Mouse (Mus musculus) thymus, postnatal 14 days (tissue): ENCODE measurements around the gene Pdp2.

Experiments used
- DNase-seq: peaks from one replicate; pipeline ENCODE4 v3.0.0; 2021

Gene Pdp2

GRCm38 (mm10) chr8:104597656-104598055 lies 6.4 kb downstream of the Pdp2 start:
- no peak for DNase-seq

GRCm38 (mm10) chr8:104598496-104598895 lies 7.2 kb downstream of the Pdp2 start:
- DNase-seq = no peak

- no peak for DNase-seq
Observed at GRCm38 (mm10) chr8:104601386-104601785, 10.1 kb downstream of the Pdp2 start.

DNA sequence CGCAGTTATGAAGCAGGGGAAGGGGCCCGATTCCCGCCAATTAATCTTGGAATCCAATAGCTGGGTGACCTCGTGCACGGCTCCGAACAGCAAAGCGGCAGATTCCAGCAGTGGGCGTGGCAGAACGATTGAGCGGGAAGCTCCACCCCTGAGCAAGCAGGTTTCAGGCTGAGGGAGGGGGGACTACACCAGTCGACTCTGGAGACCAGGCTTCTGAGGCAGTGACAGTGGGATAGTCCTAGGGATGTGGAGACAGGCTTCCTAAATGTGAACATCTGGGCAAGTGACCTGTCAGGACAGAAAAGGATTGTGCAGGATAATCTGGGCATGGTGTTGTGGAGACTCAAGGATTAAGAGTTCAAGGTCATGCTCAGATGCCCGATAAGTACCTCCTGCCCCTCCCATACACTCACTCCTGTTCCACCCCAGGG lies 10.7 kb downstream of the Pdp2 start:
- DNase-seq = no peak

- DNase-seq = peak; percentile 84
Observed at GRCm38 (mm10) chr8:104602468-104603244, 11.4 kb downstream of the Pdp2 start.

GRCm38 (mm10) chr8:104603245-104603593 lies 12.0 kb downstream of the Pdp2 start:
- no peak for DNase-seq

- no peak for DNase-seq
Observed at GRCm38 (mm10) chr8:104606329-104606728, 15.1 kb downstream of the Pdp2 start.

GRCm38 (mm10) chr8:104607944-104608343 lies 16.7 kb downstream of the Pdp2 start:
- no peak for DNase-seq

GRCm38 (mm10) chr8:104609222-104609621 lies 18.0 kb downstream of the Pdp2 start:
- no peak for DNase-seq

DNA sequence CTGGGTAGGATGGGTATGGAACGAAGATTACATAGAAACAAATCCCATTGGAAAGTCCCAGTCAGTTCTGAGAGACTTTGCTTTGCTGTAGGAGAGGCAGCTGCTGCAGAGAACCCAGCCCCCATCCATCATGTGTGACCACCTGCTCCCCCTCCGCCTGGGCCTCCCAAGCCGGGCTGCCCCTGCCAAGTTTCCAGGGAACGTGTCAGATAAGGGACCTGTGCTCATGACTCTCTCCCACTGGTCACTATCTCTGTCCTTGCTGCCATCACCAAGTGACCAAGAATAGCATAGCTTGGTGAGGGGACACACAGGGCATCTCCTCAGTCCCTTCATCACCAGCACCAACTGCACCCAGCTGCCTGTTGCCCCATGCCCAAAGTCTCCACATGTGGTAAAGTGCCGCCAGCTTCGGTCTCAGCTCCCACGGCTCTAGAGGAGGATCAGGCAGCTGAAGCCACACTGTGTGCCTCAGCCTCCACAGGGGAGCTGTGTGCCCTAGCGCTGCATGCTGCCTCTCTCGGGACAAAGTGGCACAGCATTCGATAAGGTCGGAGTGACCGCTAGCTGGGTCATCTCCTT lies 19.0 kb downstream of the Pdp2 start:
- no peak for DNase-seq

DNA sequence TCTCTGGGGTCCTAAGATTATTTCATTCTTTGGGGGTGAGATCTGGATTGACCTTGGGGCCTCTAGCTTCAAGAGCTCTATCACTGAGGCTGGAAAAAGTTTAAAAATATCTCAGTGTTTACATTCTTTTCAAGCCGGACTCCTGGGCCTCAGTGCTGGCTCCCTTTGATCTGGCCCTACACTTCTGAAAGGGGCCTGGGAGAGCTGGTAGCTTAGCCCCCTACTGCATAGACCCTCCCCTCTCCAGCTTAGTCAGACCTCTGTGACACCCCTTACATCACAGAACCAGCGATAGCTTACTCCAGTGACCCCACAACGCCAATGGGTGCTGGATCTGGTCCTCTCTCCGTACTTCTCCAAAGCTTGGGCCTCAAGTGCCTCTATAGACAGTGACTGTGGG lies 20.4 kb downstream of the Pdp2 start:
- no peak for DNase-seq

DNA sequence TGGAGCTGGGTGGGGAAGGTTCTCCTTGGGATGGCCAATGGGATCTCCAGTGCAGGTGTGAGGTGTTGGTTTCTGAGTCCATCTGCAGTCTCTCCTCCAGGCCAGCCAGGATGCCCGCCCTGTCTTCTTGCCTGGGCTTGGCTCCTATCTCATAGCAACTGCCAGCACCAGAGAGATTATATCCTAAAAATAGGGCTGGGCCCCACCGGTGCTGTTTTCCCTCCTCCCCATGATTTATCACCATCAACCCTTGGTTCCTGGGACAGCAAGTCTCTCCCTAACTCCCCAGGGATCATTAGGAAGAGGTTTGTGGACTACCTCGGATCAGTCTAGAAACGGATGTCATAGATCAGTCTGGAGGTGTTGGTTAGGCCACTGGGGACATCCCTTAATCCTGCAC lies 21.9 kb downstream of the Pdp2 start:
- no peak for DNase-seq

DNA sequence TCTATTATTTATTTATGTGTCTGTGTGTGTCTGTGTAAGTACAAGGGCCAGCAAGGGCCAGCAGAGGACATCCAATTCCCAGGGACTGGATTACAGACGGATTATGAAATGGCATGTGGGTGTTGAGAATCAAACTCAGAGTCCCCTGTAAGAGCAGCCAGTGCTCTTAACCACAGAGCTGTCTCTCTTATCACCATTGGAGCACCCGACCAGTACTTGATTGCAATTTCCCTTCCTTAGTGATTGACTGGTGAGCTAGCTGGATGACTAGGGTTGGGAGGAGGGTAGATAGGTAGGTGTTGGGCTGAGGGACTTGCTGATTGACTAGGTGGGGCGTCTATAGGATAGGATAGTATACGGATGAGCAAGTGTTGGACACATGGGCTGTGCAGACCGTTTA lies 29.5 kb downstream of the Pdp2 start:
- no peak for DNase-seq

- no peak for DNase-seq
Observed at GRCm38 (mm10) chr8:104624161-104624560, 32.9 kb downstream of the Pdp2 start, which contains the start of gene Cdh16. Gene Cdh16 (minus strand): TSS chr8:104624396.

DNA sequence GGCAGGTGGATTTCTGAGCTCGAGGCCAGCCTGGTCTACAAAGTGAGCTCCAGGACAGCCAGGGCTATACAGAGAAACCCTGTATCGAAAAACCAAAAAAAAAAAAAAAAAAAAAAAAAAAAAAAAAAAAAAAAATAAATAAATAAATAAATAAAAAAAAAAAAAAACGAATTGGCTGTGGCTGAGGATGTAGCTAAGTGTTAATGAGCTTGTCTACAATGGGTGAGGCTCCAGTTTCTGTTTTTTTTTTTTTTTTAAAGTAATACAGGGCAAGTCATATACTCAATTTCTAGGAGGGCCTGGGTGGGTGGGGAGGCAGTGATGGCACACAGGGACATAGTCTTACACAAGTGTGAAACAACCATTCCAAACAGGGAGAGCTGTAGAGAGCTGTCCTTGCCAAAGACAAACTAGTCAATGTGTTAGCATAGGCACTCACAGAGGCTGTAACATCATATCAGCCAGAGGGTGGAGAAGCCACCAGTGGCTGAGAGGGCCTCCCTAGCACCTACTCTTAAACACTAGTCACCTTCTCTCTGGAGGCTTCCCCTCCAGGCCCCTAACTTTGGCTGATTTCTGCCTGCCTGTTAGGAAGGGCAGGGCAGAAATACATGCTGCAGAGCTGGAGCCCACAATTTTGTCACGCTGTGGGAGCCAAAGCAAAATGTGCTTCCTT lies 36.0 kb downstream of the Pdp2 start:
- DNase-seq = no peak

GRCm38 (mm10) chr8:104628402-104628801 lies 37.2 kb downstream of the Pdp2 start:
- DNase-seq = no peak

DNA sequence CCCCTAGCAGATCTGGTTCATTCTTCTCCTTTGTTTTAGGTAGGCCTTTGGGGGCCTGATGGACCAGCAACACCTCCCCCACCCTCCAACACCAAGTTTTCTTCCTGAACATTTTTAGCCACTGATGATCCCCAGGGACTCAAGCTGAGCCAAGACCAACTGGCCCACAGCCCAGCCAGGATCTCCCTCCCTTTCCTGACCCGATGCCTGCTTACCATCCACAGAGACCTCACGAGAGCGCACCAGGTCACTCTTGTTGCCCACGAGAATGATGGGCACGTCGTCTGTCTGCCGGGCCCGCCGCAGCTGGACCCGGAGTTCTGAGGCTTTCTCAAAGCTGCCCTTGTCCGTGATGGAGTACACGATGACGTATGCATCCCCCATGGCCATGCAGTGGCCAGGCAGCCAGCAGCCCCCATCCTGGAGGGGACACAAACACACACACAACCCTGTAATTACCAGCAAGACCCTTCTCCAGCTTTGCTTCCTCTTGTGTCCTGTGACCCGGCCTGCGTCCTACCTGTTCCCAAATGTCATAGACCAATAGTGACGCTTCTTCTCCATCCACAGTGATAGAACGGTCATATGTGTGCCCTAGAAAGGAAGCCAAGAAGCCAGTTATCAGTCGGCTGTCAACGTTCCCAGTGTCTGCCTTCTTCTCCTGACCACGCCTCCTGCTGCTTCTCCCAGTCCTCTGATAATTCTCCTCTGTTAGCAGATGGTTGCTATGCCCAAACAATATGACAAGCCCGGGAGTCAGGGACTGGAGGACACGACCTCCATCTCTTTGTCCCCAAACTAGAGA lies 38.3 kb downstream of the Pdp2 start:
- DNase-seq = no peak

GRCm38 (mm10) chr8:104630111-104630479 lies 38.8 kb downstream of the Pdp2 start:
- no peak for DNase-seq

GRCm38 (mm10) chr8:104630574-104630973 lies 39.3 kb downstream of the Pdp2 start:
- DNase-seq = peak; percentile 55

GRCm38 (mm10) chr8:104630981-104631663 lies 39.9 kb downstream of the Pdp2 start, which contains the start of gene Rrad:
Gene Rrad (minus strand): TSS chr8:104631327.
- peak; percentile 86 for DNase-seq

GRCm38 (mm10) chr8:104631975-104632374 lies 40.7 kb downstream of the Pdp2 start:
- peak; percentile 28 for DNase-seq

DNA sequence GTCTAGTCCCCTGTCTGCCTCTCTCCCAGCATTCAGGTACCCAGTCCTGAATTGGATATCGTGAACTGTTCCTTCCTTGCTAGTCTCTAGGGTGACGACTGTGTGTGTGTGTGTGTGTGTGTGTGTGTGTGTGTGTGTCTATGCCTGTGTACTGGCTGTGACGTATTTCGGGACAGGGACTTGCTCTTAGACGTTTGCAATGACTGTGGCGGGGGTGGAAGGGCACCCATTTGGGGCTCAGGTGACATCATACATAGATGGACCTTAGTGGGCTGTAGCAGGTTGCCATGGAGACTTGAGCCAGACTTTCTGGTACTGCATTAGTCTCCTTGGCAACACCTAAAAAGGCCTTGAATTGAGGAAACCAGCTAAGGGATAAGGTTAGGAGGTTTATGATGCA lies 41.2 kb downstream of the Pdp2 start:
- DNase-seq = no peak
